Mouse (Mus musculus) adrenal gland, postnatal 14 days (tissue): Measurements from ENCODE around the gene Pde3b. TPM values are rescaled to one million over a fixed set of nuclear protein-coding genes. Genes with fewer than 3 reads are reported as not detected.
"Not testable (repeated sequence)": the region's sequence is repeated elsewhere in the genome, so short reads cannot be mapped to it uniquely, and the experiment has no call there.

Experiments used
- DNase-seq: peaks from one replicate; pipeline ENCODE4 v3.0.0; 2021; ENCODE audit warnings: mixed read lengths
- total RNA-seq: library from RNA; stranded (reverse); gene quantifications from 2 replicates; pipeline ENCODE4 v1.2.3, GENCODE M21; 2021

Pde3b gene
- total RNA-seq, 1 experiment from 2014 or later: 55.5 TPM

- no peak for DNase-seq
Measured at GRCm38 (mm10) chr7:114478901-114479300, 63.8 kb downstream of the Pde3b start.

DNA sequence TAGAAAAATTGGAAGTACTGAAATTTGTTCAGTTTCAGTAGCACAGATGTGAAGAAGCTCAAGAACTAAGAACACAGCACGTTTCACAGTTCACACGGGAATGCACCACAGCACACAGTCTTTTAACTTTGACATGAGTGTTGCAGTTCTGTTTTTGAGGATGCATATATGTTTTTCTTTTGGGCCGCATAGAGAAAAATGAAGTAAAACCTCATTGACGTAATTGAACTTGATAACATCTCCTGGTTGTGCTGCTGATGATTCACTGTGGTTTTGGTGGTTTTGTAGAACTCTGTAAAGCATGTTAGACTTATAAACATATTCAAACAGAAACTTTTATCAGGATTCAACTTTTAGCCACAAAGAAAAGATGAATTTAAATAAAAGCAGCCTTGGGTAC lies 64.7 kb downstream of the Pde3b start:
- DNase-seq: no peak

DNA sequence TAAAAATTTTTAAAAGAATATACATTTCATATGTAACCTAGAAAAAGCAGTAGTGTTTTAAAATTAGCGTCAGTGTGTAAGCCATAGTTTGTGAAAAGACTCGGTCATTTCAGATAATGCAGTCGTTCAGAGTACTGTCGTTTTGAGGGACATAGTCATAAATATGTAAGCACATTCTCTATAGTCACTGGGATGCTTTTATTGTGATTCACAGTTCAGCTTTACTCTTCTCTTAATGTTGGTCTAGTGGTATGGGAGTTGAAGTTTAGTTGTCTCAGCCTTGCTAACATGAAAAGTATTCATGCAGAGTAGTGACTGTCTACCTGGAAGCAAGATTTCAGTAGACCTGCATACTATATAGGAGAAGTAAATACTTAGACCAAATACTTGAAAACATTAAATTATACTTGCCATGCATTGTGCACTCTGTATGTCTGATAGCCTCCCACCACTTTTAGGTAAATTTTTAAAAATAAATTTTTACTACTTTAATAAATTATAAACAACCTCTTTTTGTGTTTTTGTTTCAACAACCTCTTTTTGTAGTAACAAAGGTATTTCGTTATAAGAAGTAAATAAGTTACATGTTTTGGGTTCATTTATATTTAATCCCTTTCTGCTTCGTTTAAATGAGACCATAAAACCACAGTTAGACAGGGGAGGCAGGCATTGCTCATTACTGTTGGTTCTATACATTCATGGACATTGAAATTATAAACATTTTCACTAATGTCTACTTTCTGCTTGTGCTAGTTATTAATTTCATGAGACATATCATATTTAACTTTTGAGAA lies 65.3 kb downstream of the Pde3b start:
- DNase-seq: no peak

- no peak for DNase-seq
Measured at GRCm38 (mm10) chr7:114481008-114481407, 65.9 kb downstream of the Pde3b start.

- no peak for DNase-seq
Measured at GRCm38 (mm10) chr7:114481429-114481931, 66.4 kb downstream of the Pde3b start.

DNA sequence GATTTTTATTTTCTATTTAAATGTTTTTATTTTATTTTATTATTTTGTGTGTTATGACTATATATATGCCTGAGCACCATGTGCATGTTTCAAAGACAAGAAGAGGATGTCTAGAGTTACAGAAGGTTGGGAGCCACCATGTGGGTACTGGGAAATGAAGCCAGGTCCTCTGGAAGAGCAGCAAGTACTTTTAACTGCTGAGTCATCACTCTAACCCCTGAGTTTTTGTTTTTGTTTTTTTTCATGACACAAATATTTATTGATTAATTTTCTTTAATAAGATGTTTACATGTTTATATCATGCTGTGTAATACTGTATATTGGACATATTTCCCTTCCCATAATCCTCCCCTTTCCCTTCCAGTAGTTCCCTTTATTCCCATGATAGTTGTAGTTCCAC lies 77.5 kb downstream of the Pde3b start:
- DNase-seq: no peak

GRCm38 (mm10) chr7:114494033-114494432 lies 79.0 kb downstream of the Pde3b start:
- no peak for DNase-seq

DNA sequence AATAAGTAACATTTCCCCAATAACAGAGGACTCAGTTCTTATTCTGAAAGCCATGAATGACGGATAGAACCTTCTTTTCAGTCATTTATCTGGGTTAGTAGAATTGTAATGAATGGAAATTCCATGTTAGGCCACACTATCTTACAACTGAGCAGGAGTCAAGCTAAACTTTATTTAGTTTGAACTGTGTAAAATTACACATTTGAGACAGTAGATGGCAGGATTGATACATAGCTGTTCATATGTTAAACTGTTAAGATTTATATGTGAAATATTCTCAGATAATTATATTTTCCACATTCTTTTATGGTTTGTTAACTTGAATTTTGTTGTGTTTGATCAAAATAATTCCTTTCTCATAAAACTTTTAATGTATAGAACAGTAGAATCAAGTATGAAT lies 84.2 kb downstream of the Pde3b start:
- no peak for DNase-seq

DNA sequence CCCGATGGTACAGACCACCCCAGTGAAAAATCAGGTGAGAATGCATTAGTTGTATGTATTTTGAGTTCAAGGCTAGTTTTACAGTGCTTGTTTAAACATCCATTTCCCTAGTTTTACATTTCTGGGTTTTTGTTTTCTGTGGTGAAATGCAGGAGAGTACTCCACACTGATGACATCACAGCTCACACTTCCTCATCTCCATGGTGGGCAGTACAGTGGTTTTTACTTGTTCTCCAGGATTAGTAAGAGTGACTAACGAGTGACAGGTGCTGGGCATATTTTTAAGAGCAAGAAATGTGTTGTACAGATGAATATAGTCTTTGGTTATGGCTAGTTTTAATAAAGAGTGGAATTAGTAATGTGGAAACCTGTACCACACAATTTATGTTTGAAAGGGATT lies 93.8 kb downstream of the Pde3b start:
- no peak for DNase-seq

DNA sequence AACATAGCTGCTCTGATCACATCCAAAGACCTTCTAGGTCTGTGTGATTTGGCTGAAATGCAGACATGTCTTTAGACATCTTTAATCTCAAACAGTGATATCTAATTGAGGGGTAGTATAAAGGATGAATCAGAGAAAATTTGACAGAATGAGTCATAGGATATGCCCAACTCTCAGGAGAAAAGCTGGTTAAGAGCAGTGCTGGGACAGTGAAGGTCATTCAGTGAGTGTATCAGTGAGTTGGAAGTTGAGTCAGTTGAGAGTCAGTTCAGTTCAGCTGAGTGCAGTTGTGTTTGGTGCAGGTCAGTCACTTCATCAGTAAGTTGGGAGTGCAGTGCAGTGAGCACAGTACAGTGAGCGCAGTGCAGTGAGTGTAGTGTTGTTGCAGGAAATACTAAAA lies 105.0 kb downstream of the Pde3b start:
- DNase-seq: peak; percentile 13

GRCm38 (mm10) chr7:114526245-114526644 lies 111.2 kb downstream of the Pde3b start:
- DNase-seq: no peak

DNA sequence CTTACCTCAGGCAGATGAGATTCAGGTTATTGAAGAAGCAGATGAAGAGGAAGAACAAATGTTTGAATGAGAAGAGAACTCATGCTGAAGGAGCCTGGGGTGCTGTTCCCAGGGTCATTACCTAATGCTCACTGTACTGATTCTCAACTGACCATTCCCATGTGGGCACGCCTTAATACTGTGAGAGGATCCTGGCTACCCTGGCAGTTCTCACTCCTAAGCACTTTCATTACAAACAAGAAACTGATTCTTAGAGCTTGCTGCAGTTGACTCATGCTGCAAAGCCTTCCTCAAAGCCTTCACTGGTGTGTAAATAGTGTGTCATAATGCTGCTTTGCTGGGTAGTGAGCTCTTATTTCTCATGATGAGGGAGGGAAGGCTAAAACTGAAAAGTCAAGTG lies 121.1 kb downstream of the Pde3b start:
- DNase-seq: no peak

DNA sequence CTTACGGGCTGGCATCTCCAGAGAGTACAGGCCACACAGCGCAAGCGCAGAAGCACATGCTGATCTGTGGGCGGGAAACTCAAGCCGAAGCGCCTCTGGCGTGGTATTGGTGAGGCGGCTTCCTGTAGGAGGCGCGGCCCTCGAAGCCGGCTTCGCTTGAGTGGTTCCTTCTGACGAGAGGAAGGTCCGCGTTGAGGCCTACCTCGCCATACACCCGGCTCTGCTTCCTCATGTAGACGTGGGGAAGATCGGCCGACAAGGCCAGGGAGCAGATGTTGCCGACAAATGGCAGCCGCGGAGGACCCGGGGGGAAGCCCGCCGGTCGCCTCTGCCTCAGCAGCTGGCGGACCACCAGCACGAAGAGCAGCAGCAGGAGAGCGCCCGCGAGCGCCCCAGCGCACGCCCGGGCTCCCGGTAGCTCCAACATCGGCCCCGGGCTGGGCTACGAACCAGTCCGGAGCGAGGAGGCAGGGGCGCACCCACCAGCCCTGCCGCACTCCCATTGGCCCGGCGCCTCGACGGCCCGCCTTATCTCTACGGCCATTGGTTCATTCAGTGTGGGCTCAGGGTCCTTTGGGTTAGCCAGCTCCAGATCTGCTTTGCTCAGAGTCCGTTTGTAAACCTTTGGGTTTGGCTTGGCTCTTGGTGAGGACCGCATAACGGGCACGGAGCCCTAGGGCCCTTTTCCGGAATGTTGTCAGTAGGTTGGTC lies 147.6 kb downstream of the Pde3b start, which contains the start of gene Cyp2r1:
Gene Cyp2r1, minus strand, starts transcription at position 442 of the 711 bp plus-strand sequence.
- DNase-seq: peak; percentile 91

- not testable (repeated sequence) for DNase-seq
Measured at GRCm38 (mm10) chr7:114573866-114574265, 158.8 kb downstream of the Pde3b start.

- DNase-seq: peak; percentile 7
Measured at GRCm38 (mm10) chr7:114576931-114577330, 161.8 kb downstream of the Pde3b start.

DNA sequence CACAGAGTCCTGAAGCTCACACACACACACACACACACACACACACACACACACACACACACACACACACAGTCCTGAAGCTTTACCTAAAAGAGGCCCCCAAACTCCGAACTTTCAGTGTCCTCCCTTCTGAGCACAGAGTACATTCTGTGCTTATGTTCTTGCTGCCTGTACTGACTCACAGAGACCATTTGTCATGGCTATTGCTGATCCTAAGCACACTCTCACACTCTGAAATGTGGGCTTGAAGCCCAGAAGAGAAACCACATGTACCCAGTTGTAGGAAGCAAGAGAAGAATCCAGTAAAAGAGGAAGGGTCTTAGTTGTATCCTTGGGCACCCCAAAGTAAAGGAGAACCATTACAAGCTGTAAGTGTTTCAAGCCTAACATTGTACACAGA lies 162.6 kb downstream of the Pde3b start:
- no peak for DNase-seq

GRCm38 (mm10) chr7:114580426-114580825 lies 165.3 kb downstream of the Pde3b start:
- peak; percentile 68 for DNase-seq

- DNase-seq: no peak
Measured at GRCm38 (mm10) chr7:114581200-114581599, 166.1 kb downstream of the Pde3b start.

GRCm38 (mm10) chr7:114582441-114582840 lies 167.4 kb downstream of the Pde3b start:
- no peak for DNase-seq
